Mouse (Mus musculus): ENCODE data around the gene Hs6st3.

GRCm38 (mm10) chr14:119585069-119585468 is 446.9 kb downstream of the Hs6st3 start:
- TF ChIP-seq CTCF (IDR thresholded peaks at IDR 0.05; ENCODE audit: control insufficient read depth, insufficient read depth, insufficient replicate concordance, low read depth, low read length) (no peak), POLR2A (IDR thresholded peaks at IDR 0.05; ENCODE audit: control insufficient read depth, low read depth, low read length) (no peak)
